ENCODE assay signal across 8 mouse cellular contexts in genomic region chr8:87960061-87960749, GRCm38 (mm10). TPM values are rescaled to one million over a fixed set of nuclear protein-coding genes. Genes with fewer than 3 reads are reported as not detected.
DNase-seq lines count a peak whose midpoint lies in the region; ATAC-seq and TF ChIP-seq lines count a peak whose summit lies in the region.

No protein-coding gene starts in this region.

- peak overlapping the region; percentile 70 for H3K4me3 ChIP-seq in forebrain, embryonic 12.5 days (replicated peaks)
- peak overlapping the region; percentile 72 to 78 for H3K4me3 ChIP-seq in heart, embryonic 14.5 days (ENCODE audit: control insufficient read depth in 1 of 2, insufficient read depth in 1 of 2, low read depth in 1 of 2, low read length in 2 of 2)
- H3K4me3 ChIP-seq in kidney, postnatal 0 days (replicated peaks; ENCODE audit: low read depth, low read length) = peak overlapping the region; percentile 85
- peak overlapping the region; percentile 62 for H3K4me3 ChIP-seq in liver, adult 2 months (ENCODE audit: insufficient read depth, low read depth, low read length)

- H3K4me1 ChIP-seq in forebrain, embryonic 12.5 days = peaks cover 63% of the 10 kb centered on the region
- H3K4me1 ChIP-seq in heart, embryonic 14.5 days (ENCODE audit: control insufficient read depth in 2 of 2, insufficient read depth in 2 of 2, low read length in 2 of 2) = peaks cover 18 to 24% of the 10 kb centered on the region in 2 experiments
- H3K4me1 ChIP-seq in kidney, postnatal 0 days (replicated peaks; ENCODE audit: insufficient read depth, low read length) = peaks cover 21% of the 10 kb centered on the region; the same call in 1 of the 2 replicates
- H3K4me1 ChIP-seq in liver, adult 2 months (ENCODE audit: control insufficient read depth, insufficient read depth, low read length) = no peaks in the 10 kb centered on the region

- H3K36me3 ChIP-seq in forebrain, embryonic 12.5 days (replicated peaks) = no peaks in the 10 kb centered on the region
- H3K36me3 ChIP-seq in heart, embryonic 14.5 days (ENCODE audit: control insufficient read depth, insufficient read depth, low read length) = no peaks in the 10 kb centered on the region
- H3K36me3 ChIP-seq in kidney, postnatal 0 days (ENCODE audit: insufficient read depth, low read length) = no peaks in the 10 kb centered on the region
- no peaks in the 10 kb centered on the region for H3K36me3 ChIP-seq in liver, adult 2 months (ENCODE audit: control insufficient read depth, insufficient read depth, low read length)

- H3K27me3 ChIP-seq in forebrain, embryonic 12.5 days = peaks cover 36% of the 10 kb centered on the region
- peaks cover 43% of the 10 kb centered on the region for H3K27me3 ChIP-seq in heart, embryonic 14.5 days (ENCODE audit: control insufficient read depth, insufficient read depth, low read length)
- H3K27me3 ChIP-seq in kidney, postnatal 0 days (ENCODE audit: insufficient read depth, low read length) = 0 out of 2 replicates have a peak, but pooled peaks cover 15% of the 10 kb centered on the region
- H3K27me3 ChIP-seq in liver, adult 2 months (ENCODE audit: control insufficient read depth, insufficient read depth, low read length) = peaks cover 19% of the 10 kb centered on the region

- peak; percentile 64 for TF ChIP-seq CTCF in kidney, postnatal 0 days (IDR thresholded peaks at IDR 0.05; ENCODE audit: low read depth)
- TF ChIP-seq CTCF in liver, adult 2 months (IDR thresholded peaks at IDR 0.05; ENCODE audit: low read depth, low read length) = peak; percentile 61

- peak overlapping the region; percentile 93 for H3K4me2 ChIP-seq in forebrain, embryonic 12.5 days
- peak overlapping the region; percentile 85 for H3K4me2 ChIP-seq in heart, embryonic 14.5 days (ENCODE audit: low read length)
- peak overlapping the region; percentile 97 for H3K4me2 ChIP-seq in kidney, postnatal 0 days (ENCODE audit: low read length)

- DNase-seq in spleen, postnatal 10 days (ENCODE audit: low spot score in 2 of 2) = peak; percentile 6 to 43
- no peak for DNase-seq in spleen, postnatal 14 days (ENCODE audit: low spot score in 2 of 2)
- DNase-seq in kidney, postnatal 0 days (ENCODE audit: low spot score) = peak; percentile 95
- no peak for DNase-seq in liver, adult 2 months (ENCODE audit: extremely low read depth, low read depth, low spot score)
- peak; percentile 86 for DNase-seq in neural tube, embryonic 10.5 days (ENCODE audit: extremely low spot score, low spot score)
- peak; percentile 57 for DNase-seq in testis, postnatal 14 days (ENCODE audit: low spot score)

- TF ChIP-seq POLR2A in liver, adult 2 months (IDR thresholded peaks at IDR 0.05; ENCODE audit: extremely low read depth, insufficient read depth, low read length) = no peak

- peak overlapping the region; percentile 93 for H3K9ac ChIP-seq in forebrain, embryonic 12.5 days
- H3K9ac ChIP-seq in heart, embryonic 14.5 days (ENCODE audit: low read length) = peak overlapping the region; percentile 85
- peak overlapping the region; percentile 86 for H3K9ac ChIP-seq in kidney, postnatal 0 days (ENCODE audit: low read depth, low read length)
- H3K9ac ChIP-seq in liver, adult 2 months (ENCODE audit: low read depth, low read length) = peak overlapping the region; percentile 69

- under 1% methylated on average over 54 of the region's 76 CpGs for WGBS in forebrain, embryonic 12.5 days
- under 1% methylated on average over 58 of the region's 76 CpGs for WGBS in heart, embryonic 14.5 days
- under 1% methylated on average over 46 of the region's 76 CpGs for WGBS in kidney, postnatal 0 days
- WGBS in liver, adult 2 months = under 1% methylated on average over 67 of the region's 76 CpGs

- peak; percentile 78 for ATAC-seq in forebrain, embryonic 12.5 days (ENCODE audit: low FRiP score)
- peak; percentile 64; the same call in 1 of the 2 replicates for ATAC-seq in heart, embryonic 14.5 days (ENCODE audit: insufficient number of reproducible peaks, insufficient read depth, low FRiP score, low read depth)
- peak; percentile 78 for ATAC-seq in kidney, postnatal 0 days (replicated peaks; ENCODE audit: low FRiP score, low read depth)

- H3K9me3 ChIP-seq in forebrain, embryonic 12.5 days = no peaks in the 10 kb centered on the region
- H3K9me3 ChIP-seq in heart, embryonic 14.5 days (ENCODE audit: control insufficient read depth, low read length) = no peaks in the 10 kb centered on the region
- H3K9me3 ChIP-seq in kidney, postnatal 0 days (replicated peaks; ENCODE audit: low read length) = no peaks in the 10 kb centered on the region

- H3K27ac ChIP-seq in forebrain, embryonic 12.5 days = peak overlapping the region; percentile 98
- H3K27ac ChIP-seq in heart, embryonic 14.5 days (replicated peaks in 1 of 2; ENCODE audit: control insufficient read depth in 1 of 2, insufficient read depth in 1 of 2, low read depth in 2 of 2, low read length in 2 of 2) = peak overlapping the region; percentile 59 to 91
- H3K27ac ChIP-seq in kidney, postnatal 0 days = peak overlapping the region; percentile 95
- H3K27ac ChIP-seq in liver, adult 2 months (replicated peaks; ENCODE audit: insufficient read depth, low read depth, low read length) = 0 out of 2 replicates have a peak overlapping the region, but pooled peaks have one; percentile 12

- H3K79me2 ChIP-seq in liver, adult 2 months (ENCODE audit: control insufficient read depth, insufficient read depth, low read length) = no peaks in the 10 kb centered on the region

RNA-seq across cellular contexts. Expression of gene Zfp423, which starts 0.8 kb away (rescaled TPM):
- polyA plus RNA-seq in forebrain, embryonic 12.5 days (2016; fragmentation: Nextera tagmentation; extraction: Ambion mirVana) = 35.0 and 36.6 TPM in 2 replicates
- polyA plus RNA-seq in heart, embryonic 14.5 days (2014; fragmentation: Nextera tagmentation; extraction: Ambion mirVana) = 5.1 and 7.0 TPM in 2 replicates
- polyA plus RNA-seq in kidney, postnatal 0 days (2015; fragmentation: Nextera tagmentation; extraction: Ambion mirVana) = 5.9 and 6.1 TPM in 2 replicates
- total RNA-seq in liver, adult 2 months (2014; rRNA removed) = 0.18 and 0.20 TPM in 2 replicates
- 0.31 and 0.88 TPM in 2 replicates for polyA plus RNA-seq in liver, adult 2 months (2012; rRNA removed)

Comparison
In these comparisons a context has a peak if more than half of its experiments do, and no peak if none do; other contexts are left out.
1. DNase-seq: peak in spleen, postnatal 10 days (2 of 2), kidney, postnatal 0 days (single experiment), neural tube, embryonic 10.5 days (single experiment) and testis, postnatal 14 days (single experiment); none in spleen, postnatal 14 days (0 of 2) and liver, adult 2 months (single experiment).
2. H3K27ac ChIP-seq: peak in every context shown above with its lines; median percentile 98 in forebrain, embryonic 12.5 days; 95 in kidney, postnatal 0 days; 75 in heart, embryonic 14.5 days; 12 in liver, adult 2 months.
3. Peak in every context shown above with its lines, with median percentiles within 50 percentile points of each other: ATAC-seq, H3K4me2 ChIP-seq, H3K4me3 ChIP-seq and H3K9ac ChIP-seq.